Mouse (Mus musculus) spleen, postnatal 36 days (tissue): ENCODE data around the gene Dixdc1.

ENCODE experiments used
- DNase-seq, 2 experiments: peaks; one replicate each; pipeline ENCODE4 v3.0.0; 2022; ENCODE audit warnings: low spot score in 2 of 2, mixed read lengths in 1 of 2

Gene Dixdc1

GRCm38 (mm10) chr9:50738914-50739870 is at the start of gene Dixdc1:
TSS of gene Dixdc1 (minus strand) at chr9:50739517.
- DNase-seq, result peak; percentile 79

DNA sequence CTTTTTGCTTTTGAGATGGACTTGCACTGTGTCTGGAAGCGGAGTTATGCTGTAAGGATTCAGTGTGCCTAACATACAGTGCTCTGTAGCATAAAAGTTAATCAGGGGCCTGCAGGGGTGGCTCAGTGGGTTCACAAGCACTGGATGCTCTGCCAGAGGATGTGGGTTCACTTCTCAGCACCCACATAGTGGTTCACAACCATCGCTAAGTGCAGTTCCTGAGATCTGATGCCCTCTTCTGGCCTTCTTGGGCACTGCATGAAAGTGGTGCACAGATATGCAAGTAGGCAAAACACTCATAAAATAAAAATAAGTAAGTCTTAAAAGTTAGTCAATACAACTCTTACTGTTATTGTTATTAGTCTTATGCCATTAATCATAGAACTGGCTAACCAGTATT is 42.8 kb upstream of the Dixdc1 start:
- peak; percentile 21 to 22 for DNase-seq

GRCm38 (mm10) chr9:50776162-50776760 is 36.9 kb upstream of the Dixdc1 start:
- DNase-seq, result no peak

- no peak for DNase-seq
These were observed 36.4 kb upstream of the Dixdc1 start for GRCm38 (mm10) chr9:50775662-50776126.

DNA sequence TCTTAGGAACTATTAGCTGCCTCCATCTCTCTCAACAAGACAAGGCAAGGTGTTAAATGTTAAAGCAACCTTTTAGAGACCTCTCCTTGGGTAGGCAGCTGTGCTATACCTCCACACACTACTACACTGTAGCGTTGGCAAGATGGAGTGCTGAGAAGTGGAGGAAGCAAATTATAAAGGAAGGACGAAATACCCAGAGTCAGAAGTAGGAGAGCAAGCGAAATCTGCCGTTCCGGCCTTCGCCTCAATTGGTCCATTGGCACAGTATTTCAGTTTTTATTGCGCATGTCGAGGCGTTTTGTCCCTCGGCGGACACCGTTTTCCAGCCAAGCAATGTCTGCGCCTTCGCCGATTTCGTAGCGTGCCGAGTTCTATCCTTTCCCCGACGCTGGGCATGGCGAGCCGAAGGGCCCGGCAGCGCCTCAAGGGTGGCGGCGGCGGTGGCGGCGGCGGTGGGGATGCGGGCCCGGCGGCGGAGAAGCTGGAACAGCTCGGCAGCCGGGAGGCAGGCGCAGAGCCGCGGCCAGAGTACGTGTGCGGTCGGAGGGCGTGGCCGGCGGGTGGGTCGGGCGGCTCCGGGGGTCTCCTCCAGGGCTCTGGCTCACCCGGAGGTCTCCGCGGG is 35.8 kb upstream of the Dixdc1 start, which contains the start of the genes Alg9 and 1110032A03Rik:
Gene Alg9 (plus strand): TSS at position 29 of the 622 bp plus-strand sequence.
Gene 1110032A03Rik (minus strand): TSS at position 530 of the 622 bp plus-strand sequence.
- peak; percentile 80 to 84 for DNase-seq

DNA sequence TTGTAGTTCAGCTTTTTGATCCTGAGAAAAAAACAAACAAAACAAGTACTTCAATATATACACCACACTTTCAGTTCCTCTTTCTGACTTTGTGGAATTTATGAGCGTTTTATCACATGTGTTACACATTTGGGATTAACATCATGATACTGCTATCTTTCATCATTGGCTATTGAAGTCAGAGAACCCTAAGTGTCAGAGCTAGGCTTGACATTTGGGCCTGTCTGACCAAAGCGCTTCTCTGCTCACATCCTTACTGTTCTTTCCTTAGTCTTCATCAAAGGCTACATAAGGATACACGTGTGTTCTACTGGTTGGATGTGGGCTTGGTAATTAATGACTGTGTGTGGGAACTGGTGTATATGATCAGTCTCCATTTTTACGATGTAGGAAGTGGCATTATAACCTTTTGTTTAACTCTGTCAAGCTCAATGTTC is 34.7 kb upstream of the Dixdc1 start:
- peak in 1 of 2 experiments; percentile 11 for DNase-seq

GRCm38 (mm10) chr9:50770011-50770410 is 30.7 kb upstream of the Dixdc1 start:
- DNase-seq, result no peak

- DNase-seq, result peak; percentile 97
These were observed 29.0 kb upstream of the Dixdc1 start, which contains the start of gene Fdxacb1 for GRCm38 (mm10) chr9:50768107-50769002. TSS of gene Fdxacb1 (plus strand) at chr9:50768236.

DNA sequence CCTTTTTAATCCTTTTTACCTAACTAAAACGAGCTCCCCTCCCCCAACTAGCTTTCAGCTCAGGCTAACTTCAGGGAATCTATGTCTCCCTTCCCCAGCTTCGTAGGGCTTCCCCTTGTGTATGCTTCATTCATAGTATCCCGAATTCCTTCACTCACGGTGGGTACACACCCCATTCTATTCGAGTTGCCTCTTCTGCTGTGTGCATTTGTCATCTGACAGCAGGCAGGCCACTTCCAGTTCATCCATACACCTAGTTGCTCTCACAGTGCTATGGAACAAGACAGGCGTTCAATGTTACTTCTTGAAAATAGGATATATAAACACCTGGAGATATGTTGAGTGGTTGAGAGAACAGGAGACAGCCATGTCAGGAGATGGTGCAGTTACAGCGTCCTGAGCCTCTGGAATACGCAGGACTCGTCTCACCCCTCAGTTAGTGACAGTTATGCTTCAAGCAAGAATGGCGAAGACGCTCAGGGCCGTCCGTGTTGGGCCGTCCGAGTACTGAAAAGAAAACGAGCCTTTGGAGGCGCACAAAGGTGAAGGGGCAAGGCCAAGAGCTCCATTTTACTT is 28.3 kb upstream of the Dixdc1 start:
- no peak for DNase-seq

GRCm38 (mm10) chr9:50763331-50763730 is 24.0 kb upstream of the Dixdc1 start:
- DNase-seq, result no peak

DNA sequence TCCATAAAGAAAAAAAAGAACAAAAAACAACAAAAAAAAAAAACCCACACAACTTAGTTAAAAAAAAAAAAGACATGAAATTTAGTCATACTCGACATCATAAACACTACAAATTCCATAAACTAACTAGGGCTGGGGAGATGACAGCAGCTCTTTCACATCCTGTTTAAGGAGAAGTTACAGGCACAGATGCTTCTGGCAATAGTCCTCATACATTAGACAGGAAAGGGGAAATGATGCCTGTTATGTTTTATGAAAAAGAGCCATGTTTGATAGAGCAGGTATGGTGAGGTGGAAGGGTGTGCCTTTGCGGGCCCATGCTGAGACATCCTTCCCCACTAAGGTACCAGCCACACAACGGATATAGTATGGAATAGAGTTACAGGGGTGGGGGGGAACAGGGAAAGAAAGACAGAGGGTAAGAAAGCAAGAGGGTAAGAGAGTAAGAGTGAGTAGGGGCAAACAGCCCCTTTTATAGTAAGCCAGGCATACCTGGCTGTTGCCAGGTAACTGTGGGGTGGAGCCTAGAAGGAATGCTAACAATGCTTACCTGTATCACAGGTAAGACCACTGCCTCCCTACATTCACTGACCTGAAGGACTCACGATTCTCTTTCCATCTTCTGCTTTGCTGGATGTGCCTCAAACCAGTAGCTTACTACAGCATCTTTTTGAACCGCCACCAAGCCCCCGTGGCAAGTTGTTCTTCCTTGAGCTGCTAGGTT is 22.4 kb upstream of the Dixdc1 start:
- DNase-seq, result no peak

GRCm38 (mm10) chr9:50756711-50757110 is 17.4 kb upstream of the Dixdc1 start:
- DNase-seq, result no peak

GRCm38 (mm10) chr9:50753947-50754346 is 14.6 kb upstream of the Dixdc1 start:
- no peak for DNase-seq

DNA sequence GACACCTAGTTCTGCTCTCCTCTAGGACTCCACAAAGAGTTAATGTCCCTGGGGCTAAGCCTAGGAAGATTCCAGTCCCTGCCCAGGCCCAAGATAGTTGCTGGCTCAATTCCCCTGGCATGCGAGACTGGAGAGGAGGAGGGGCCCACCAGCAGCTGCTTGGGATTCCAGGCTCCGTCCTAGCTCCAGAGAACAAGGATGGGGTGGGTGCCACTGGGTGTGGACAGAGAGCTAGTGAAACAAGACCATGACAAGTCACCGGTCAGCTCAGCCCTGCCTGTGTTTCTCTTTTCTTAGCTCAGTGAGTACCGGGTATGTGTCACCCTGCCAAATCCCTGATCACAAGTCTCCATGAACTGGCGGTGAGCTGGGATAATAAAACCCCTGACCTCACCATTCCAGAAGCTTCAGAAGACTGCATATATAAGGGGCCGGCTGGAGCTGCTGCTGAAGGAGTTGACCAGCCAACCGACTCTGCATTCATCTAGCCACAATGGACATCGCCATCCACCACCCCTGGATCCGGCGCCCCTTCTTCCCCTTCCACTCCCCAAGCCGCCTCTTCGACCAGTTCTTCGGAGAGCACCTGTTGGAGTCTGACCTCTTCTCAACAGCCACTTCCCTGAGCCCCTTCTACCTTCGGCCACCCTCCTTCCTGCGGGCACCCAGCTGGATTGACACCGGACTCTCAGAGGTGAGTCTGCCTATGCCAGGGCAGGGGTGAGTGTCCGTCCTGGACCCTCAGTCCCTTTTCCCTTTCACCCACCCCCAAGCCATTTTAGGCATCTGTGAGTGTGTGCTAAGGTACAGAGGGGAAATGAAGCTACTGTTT is 13.7 kb upstream of the Dixdc1 start:
- DNase-seq, result no peak

DNA sequence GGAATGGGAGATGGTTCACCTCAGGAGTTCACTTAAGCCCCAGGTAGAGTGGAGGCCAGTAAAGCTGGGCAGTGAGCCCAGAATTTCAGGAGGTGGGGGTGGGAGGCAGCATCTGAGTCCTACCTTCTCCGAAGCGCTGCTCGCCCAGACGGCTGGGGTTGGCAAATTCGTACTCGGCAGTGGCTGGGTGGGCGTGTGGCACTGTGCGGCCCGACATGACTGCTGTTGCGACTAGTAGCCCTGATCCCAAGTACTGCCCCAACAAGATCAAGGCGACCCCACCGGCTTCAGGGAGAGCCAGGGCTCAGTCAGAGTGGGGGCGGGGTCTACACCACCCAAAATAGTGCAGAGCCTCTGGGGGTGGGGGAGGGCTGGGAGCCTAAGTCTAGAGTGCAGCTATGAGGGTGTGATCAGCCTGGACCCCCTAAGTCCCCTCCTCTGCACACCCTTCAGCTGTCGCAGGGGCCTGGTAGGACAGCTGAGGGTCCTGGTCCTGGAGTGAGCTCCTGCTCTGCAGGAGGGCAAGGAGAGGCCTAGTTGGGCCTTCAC is 12.8 kb upstream of the Dixdc1 start, which contains the start of gene Hspb2:
Gene Hspb2 (minus strand): TSS at position 301 of the 549 bp plus-strand sequence.
- no peak for DNase-seq

DNA sequence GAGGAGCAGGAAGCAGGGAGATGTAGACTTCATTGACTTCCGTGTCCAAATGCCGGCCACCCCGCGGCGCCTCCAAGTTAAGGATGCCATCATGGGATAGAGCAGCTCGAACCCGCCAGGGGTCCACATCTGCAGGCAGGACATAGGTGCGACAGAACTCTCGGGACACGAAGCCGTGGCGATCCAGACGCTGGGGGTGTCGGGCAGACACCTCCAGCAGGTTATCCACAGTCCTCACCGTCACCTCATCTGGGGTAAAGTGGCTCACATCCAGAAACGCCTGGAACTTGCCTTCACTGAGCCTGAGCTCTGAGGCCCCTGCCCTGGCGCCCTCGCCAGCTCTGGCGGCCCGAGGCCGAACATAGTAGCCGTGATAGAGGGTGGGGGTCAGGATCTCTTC is 12.0 kb upstream of the Dixdc1 start, which contains the start of gene Cryab:
Gene Cryab (plus strand): TSS at position 3 of the 400 bp plus-strand sequence.
- no peak for DNase-seq

DNA sequence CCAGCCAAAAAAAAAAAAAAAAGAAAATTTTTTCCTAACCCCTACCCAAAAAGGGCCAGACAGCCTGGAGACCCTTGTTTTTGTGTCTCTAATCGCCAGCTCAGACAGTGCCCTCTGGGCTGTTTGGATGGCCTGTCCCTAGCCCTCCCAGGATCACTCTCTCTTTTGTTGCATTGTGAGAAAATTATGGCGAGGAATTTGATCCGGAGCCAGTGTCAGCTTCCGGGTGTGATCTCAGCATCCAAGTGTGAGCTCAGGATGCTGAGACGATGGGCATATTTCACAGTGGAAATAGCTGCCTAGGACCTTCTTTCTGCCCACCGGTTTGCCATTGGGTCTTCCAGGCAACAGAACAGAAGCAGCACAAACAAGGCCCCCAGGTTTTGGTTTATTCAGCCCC is 11.4 kb upstream of the Dixdc1 start:
- DNase-seq, result no peak

DNA sequence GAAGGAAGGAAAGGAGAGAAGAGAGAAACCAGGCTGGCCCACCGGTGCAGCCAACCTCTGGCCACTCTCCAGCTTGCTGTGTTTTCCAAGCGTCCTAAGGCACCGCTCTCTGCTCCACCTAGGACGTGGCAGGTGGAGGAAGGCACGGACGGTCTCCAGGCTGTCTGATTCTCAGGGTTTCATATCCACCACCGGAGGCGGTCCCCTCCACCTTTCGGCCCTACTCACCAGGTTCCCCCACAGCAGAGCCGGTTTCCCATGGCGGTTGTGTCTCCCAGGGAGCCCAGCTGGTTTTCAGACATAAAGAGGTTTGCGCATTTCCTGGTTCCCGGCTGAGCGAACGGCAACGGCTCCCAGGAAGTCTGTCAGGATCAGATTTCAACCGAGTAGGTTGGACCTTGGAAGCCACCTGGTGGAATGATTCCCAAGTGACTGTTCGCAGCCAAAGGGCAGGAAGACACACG is 6.9 kb upstream of the Dixdc1 start, which contains the start of gene 2310030G06Rik:
Gene 2310030G06Rik (minus strand): TSS at position 323 of the 464 bp plus-strand sequence.
- no peak for DNase-seq
